ENCODE assay signal across 14 mouse cellular contexts in genomic region chr2:132004495-132005136, GRCm38 (mm10). TPM values are rescaled to one million over a fixed set of nuclear protein-coding genes. Genes with fewer than 3 reads are reported as not detected.
A peak's percentile ranks its signal among the peaks of the same experiment; 100 is the strongest.
DNase-seq lines count a peak whose midpoint lies in the region; ATAC-seq and TF ChIP-seq lines count a peak whose summit lies in the region.
"Had no signal": no experiment of that assay in that cellular context is flagged by ENCODE, and none has a peak within 500 bp of the region (broad histone marks: within the 10 kb centered on the region; RNA-seq: fewer than 3 reads in every experiment).

No protein-coding gene starts in this region.

- peaks cover 34% of the 10 kb centered on the region for H3K4me1 ChIP-seq in embryonic facial prominence, embryonic 15.5 days
- H3K4me1 ChIP-seq in embryonic facial prominence, embryonic 10.5 days = peaks cover 25% of the 10 kb centered on the region; the same call in 1 of the 2 replicates
- H3K4me1 ChIP-seq in embryonic fibroblast, embryonic 13.5 days (ENCODE audit: control insufficient read depth, insufficient read depth, low read length) = peaks cover 19% of the 10 kb centered on the region
- no peaks in the 10 kb centered on the region for H3K4me1 ChIP-seq in forebrain, embryonic 16.5 days (replicated peaks; ENCODE audit: control insufficient read depth, insufficient read depth, low read length)
- H3K4me1 ChIP-seq: neural tube, embryonic 13.5 days had no signal

- H3K4me3 ChIP-seq in embryonic facial prominence, embryonic 15.5 days (replicated peaks) = no peak overlapping the region
- H3K4me3 ChIP-seq in embryonic facial prominence, embryonic 10.5 days = no peak overlapping the region
- no peak overlapping the region for H3K4me3 ChIP-seq in embryonic fibroblast, embryonic 13.5 days (ENCODE audit: insufficient read depth, low read length)
- H3K4me3 ChIP-seq in forebrain, embryonic 16.5 days (replicated peaks; ENCODE audit: low read length) = no peak overlapping the region
- H3K4me3 ChIP-seq: kidney, embryonic 15.5 days; neural tube, embryonic 13.5 days; stomach, embryonic 15.5 days had no signal

- H3K9ac ChIP-seq in embryonic facial prominence, embryonic 15.5 days = no peak overlapping the region
- no peak overlapping the region for H3K9ac ChIP-seq in forebrain, embryonic 16.5 days (replicated peaks; ENCODE audit: low read depth, low read length)
- H3K9ac ChIP-seq: kidney, embryonic 15.5 days; liver, postnatal 0 days; neural tube, embryonic 13.5 days; stomach, embryonic 15.5 days had no signal

- H3K27ac ChIP-seq in embryonic facial prominence, embryonic 15.5 days (replicated peaks) = peak overlapping the region; percentile 81
- no peak overlapping the region for H3K27ac ChIP-seq in embryonic facial prominence, embryonic 10.5 days (replicated peaks)
- peak overlapping the region; percentile 90 for H3K27ac ChIP-seq in embryonic fibroblast, embryonic 13.5 days (ENCODE audit: insufficient read depth, low read length)
- H3K27ac ChIP-seq in forebrain, embryonic 16.5 days (ENCODE audit: low read length) = no peak overlapping the region
- H3K27ac ChIP-seq: kidney, embryonic 15.5 days; neural tube, embryonic 13.5 days; stomach, embryonic 15.5 days had no signal

- no peaks in the 10 kb centered on the region for H3K36me3 ChIP-seq in embryonic facial prominence, embryonic 15.5 days
- H3K36me3 ChIP-seq in embryonic facial prominence, embryonic 10.5 days (replicated peaks) = peaks cover 51% of the 10 kb centered on the region
- peaks cover 15% of the 10 kb centered on the region for H3K36me3 ChIP-seq in forebrain, embryonic 16.5 days (ENCODE audit: control insufficient read depth, insufficient read depth)
- H3K36me3 ChIP-seq: stomach, embryonic 15.5 days had no signal

- no peak for ATAC-seq in embryonic facial prominence, embryonic 15.5 days (ENCODE audit: insufficient number of reproducible peaks, low FRiP score, low TSS enrichment, low read depth)
- ATAC-seq in forebrain, embryonic 16.5 days = no peak
- ATAC-seq: liver, postnatal 0 days; midbrain, embryonic 16.5 days had no signal

- no peak for TF ChIP-seq POLR2A in embryonic fibroblast, embryonic 13.5 days (IDR thresholded peaks at IDR 0.05; ENCODE audit: low read depth, low read length)

- no peaks in the 10 kb centered on the region for H3K27me3 ChIP-seq in embryonic facial prominence, embryonic 15.5 days
- H3K27me3 ChIP-seq in embryonic facial prominence, embryonic 10.5 days (replicated peaks; ENCODE audit: low read depth, poor library complexity, severe bottlenecking) = no peaks in the 10 kb centered on the region
- no peaks in the 10 kb centered on the region for H3K27me3 ChIP-seq in forebrain, embryonic 16.5 days (replicated peaks; ENCODE audit: control insufficient read depth, insufficient read depth, low read length)
- H3K27me3 ChIP-seq: kidney, embryonic 15.5 days; neural tube, embryonic 13.5 days; stomach, embryonic 15.5 days had no signal

- no peak overlapping the region for H3K4me2 ChIP-seq in embryonic facial prominence, embryonic 15.5 days (replicated peaks)
- no peak overlapping the region for H3K4me2 ChIP-seq in forebrain, embryonic 16.5 days (ENCODE audit: low read length)
- H3K4me2 ChIP-seq: kidney, embryonic 15.5 days; neural tube, embryonic 13.5 days; stomach, embryonic 15.5 days had no signal

- no peak for DNase-seq in embryonic facial prominence, embryonic 10.5 days (ENCODE audit: low spot score)
- peak; percentile 64 for DNase-seq in CD4-positive helper T cell, adult 2 months (ENCODE audit: low read depth, low spot score)
- DNase-seq in lung, postnatal 10 days = peak; percentile 41
- no peak for DNase-seq in layer of hippocampus, adult 9-11 months
- no peak for DNase-seq in cerebellum, postnatal 4 days (ENCODE audit: low spot score in 2 of 2)
- DNase-seq: liver, postnatal 0 days; thymus, postnatal 4 days had no signal

- TF ChIP-seq CTCF in embryonic fibroblast, embryonic 13.5 days (IDR thresholded peaks at IDR 0.05; ENCODE audit: borderline replicate concordance, insufficient read depth, low read length) = no peak

- no peaks in the 10 kb centered on the region for H3K9me3 ChIP-seq in embryonic facial prominence, embryonic 15.5 days (replicated peaks)
- no peaks in the 10 kb centered on the region for H3K9me3 ChIP-seq in embryonic facial prominence, embryonic 10.5 days
- H3K9me3 ChIP-seq in forebrain, embryonic 16.5 days (ENCODE audit: control insufficient read depth, low read length) = no peaks in the 10 kb centered on the region
- H3K9me3 ChIP-seq: kidney, embryonic 15.5 days; neural tube, embryonic 13.5 days; stomach, embryonic 15.5 days had no signal

- WGBS in embryonic facial prominence, embryonic 15.5 days = 69% methylated on average over 9 of the region's 9 CpGs
- 81% methylated on average over 9 of the region's 9 CpGs for WGBS in embryonic facial prominence, embryonic 10.5 days
- 89% methylated on average over 9 of the region's 9 CpGs for WGBS in forebrain, embryonic 16.5 days

RNA-seq across cellular contexts. Expression of gene Rassf2, which starts 25.4 kb away (rescaled TPM):
- polyA plus RNA-seq in embryonic facial prominence, embryonic 15.5 days (2015; fragmentation: Nextera tagmentation; extraction: Ambion mirVana) = 14.8 and 17.0 TPM in 2 replicates
- 10.6 and 14.2 TPM in 2 replicates for polyA plus RNA-seq in embryonic facial prominence, embryonic 10.5 days (2016; fragmentation: Nextera tagmentation; extraction: Ambion mirVana)
- 3.6 and 11.9 TPM in 2 replicates for polyA plus RNA-seq in embryonic fibroblast, embryonic 13.5 days (2011; ENCODE audit: insufficient read length, low read depth, missing spikeins)
- 27.4 and 32.1 TPM in 2 replicates for polyA plus RNA-seq in forebrain, embryonic 16.5 days (2015; fragmentation: Nextera tagmentation; extraction: Ambion mirVana)

RNA-seq across cellular contexts. Expression of gene Prnd, which starts 54.0 kb away (rescaled TPM):
- polyA plus RNA-seq in embryonic facial prominence, embryonic 15.5 days (2015; fragmentation: Nextera tagmentation; extraction: Ambion mirVana) = 48.0 and 50.5 TPM in 2 replicates
- polyA plus RNA-seq in embryonic facial prominence, embryonic 10.5 days (2016; fragmentation: Nextera tagmentation; extraction: Ambion mirVana) = 6.6 and 10.0 TPM in 2 replicates
- polyA plus RNA-seq in embryonic fibroblast, embryonic 13.5 days (2011; ENCODE audit: insufficient read length, low read depth, missing spikeins) = 1.3 and 1.5 TPM in 2 replicates
- polyA plus RNA-seq in forebrain, embryonic 16.5 days (2015; fragmentation: Nextera tagmentation; extraction: Ambion mirVana) = 11.2 and 12.8 TPM in 2 replicates

Comparison
In these comparisons a context has a peak if more than half of its experiments do, and no peak if none do; other contexts are left out.
1. H3K27ac ChIP-seq: peak in embryonic facial prominence, embryonic 15.5 days (single experiment) and embryonic fibroblast, embryonic 13.5 days (single experiment); none in embryonic facial prominence, embryonic 10.5 days (single experiment) and forebrain, embryonic 16.5 days (single experiment).
2. DNase-seq: peak in CD4-positive helper T cell, adult 2 months (single experiment) and lung, postnatal 10 days (single experiment); none in embryonic facial prominence, embryonic 10.5 days (single experiment), layer of hippocampus, adult 9-11 months (single experiment) and cerebellum, postnatal 4 days (0 of 2).